18 mouse cellular contexts compared by ENCODE assay signal in genomic region chr5:140614837-140615236, GRCm38 (mm10). TPM values are rescaled to one million over a fixed set of nuclear protein-coding genes. Genes with fewer than 3 reads are reported as not detected.
DNase-seq lines count a peak whose midpoint lies in the region; ATAC-seq lines count a peak whose summit lies in the region.
"Had no signal": no experiment of that assay in that cellular context is flagged by ENCODE, and none has a peak within 500 bp of the region (broad histone marks: within the 10 kb centered on the region; RNA-seq: fewer than 3 reads in every experiment).

No protein-coding gene starts in this region.

- H3K27ac ChIP-seq in kidney, embryonic 14.5 days (ENCODE audit: low read depth, low read length): 0 out of 2 replicates have a peak overlapping the region, but pooled peaks have one; percentile 6
- H3K27ac ChIP-seq in liver, embryonic 12.5 days: peak overlapping the region; percentile 78
- H3K27ac ChIP-seq in midbrain, embryonic 13.5 days: peak overlapping the region; percentile 56
- H3K27ac ChIP-seq: embryonic facial prominence, embryonic 13.5 days; neural tube, embryonic 12.5 days had no signal

- DNase-seq in kidney, postnatal 36 days: no peak
- DNase-seq in cerebellum, adult 9-11 months: no peak
- DNase-seq in gastrocnemius, postnatal 36 days: no peak
- DNase-seq: adrenal gland, postnatal 25 days; cerebellum, postnatal 36 days; kidney, postnatal 10 days; lung, adult 2 months had no signal

- no peak overlapping the region for H3K4me2 ChIP-seq in kidney, embryonic 14.5 days (replicated peaks; ENCODE audit: low read depth, low read length)
- H3K4me2 ChIP-seq in liver, embryonic 12.5 days: peak overlapping the region; percentile 63
- H3K4me2 ChIP-seq in midbrain, embryonic 13.5 days (replicated peaks): no peak overlapping the region
- H3K4me2 ChIP-seq: embryonic facial prominence, embryonic 13.5 days; neural tube, embryonic 12.5 days had no signal

- WGBS in kidney, embryonic 14.5 days: 92% methylated on average over 4 of the region's 4 CpGs
- 28% methylated on average over 4 of the region's 4 CpGs for WGBS in liver, embryonic 12.5 days (ENCODE audit: insufficient replicate concordance)
- 87% methylated on average over 4 of the region's 4 CpGs for WGBS in midbrain, embryonic 13.5 days

- ATAC-seq in kidney, embryonic 14.5 days (ENCODE audit: low FRiP score, low TSS enrichment): no peak
- 0 out of 2 replicates have a peak, but pooled peaks have one; percentile 9 for ATAC-seq in erythroblast, adult 5-6 weeks (replicated peaks; ENCODE audit: low FRiP score, poor library complexity, severe bottlenecking)
- peak; percentile 82 for ATAC-seq in liver, embryonic 12.5 days
- ATAC-seq in midbrain, embryonic 13.5 days: no peak

- H3K27me3 ChIP-seq in kidney, embryonic 14.5 days (ENCODE audit: control insufficient read depth, insufficient read depth, low read length): no peaks in the 10 kb centered on the region
- peaks cover 32% of the 10 kb centered on the region for H3K27me3 ChIP-seq in liver, embryonic 12.5 days (replicated peaks)
- H3K27me3 ChIP-seq in midbrain, embryonic 13.5 days: no peaks in the 10 kb centered on the region
- H3K27me3 ChIP-seq: neural tube, embryonic 12.5 days had no signal

- H3K9ac ChIP-seq in kidney, embryonic 14.5 days (ENCODE audit: low read depth, low read length): no peak overlapping the region
- peak overlapping the region; percentile 45; the same call in 1 of the 2 replicates for H3K9ac ChIP-seq in liver, embryonic 12.5 days
- no peak overlapping the region for H3K9ac ChIP-seq in midbrain, embryonic 13.5 days (replicated peaks)
- H3K9ac ChIP-seq: embryonic facial prominence, embryonic 13.5 days; neural tube, embryonic 12.5 days had no signal

- H3K4me1 ChIP-seq in kidney, embryonic 14.5 days (ENCODE audit: control insufficient read depth, insufficient read depth, low read length): peaks cover 28% of the 10 kb centered on the region
- peaks cover 87% of the 10 kb centered on the region for H3K4me1 ChIP-seq in liver, embryonic 12.5 days
- H3K4me1 ChIP-seq in midbrain, embryonic 13.5 days (replicated peaks): peaks cover 47% of the 10 kb centered on the region

- intact Hi-C loops in gastrocnemius, postnatal 36 days (cut with DNase I): loop anchor here (5.0 kb wide), 1 partner anchor 778 kb away; no protein-coding TSS in a partner anchor

- H3K4me3 ChIP-seq in kidney, embryonic 14.5 days (ENCODE audit: low read length): no peak overlapping the region
- no peak overlapping the region for H3K4me3 ChIP-seq in liver, embryonic 12.5 days
- H3K4me3 ChIP-seq in midbrain, embryonic 13.5 days (replicated peaks): no peak overlapping the region
- H3K4me3 ChIP-seq: embryonic facial prominence, embryonic 13.5 days; neural tube, embryonic 12.5 days had no signal

- peaks cover 28% of the 10 kb centered on the region for H3K36me3 ChIP-seq in kidney, embryonic 14.5 days (ENCODE audit: control insufficient read depth, insufficient read depth, low read length)
- H3K36me3 ChIP-seq in liver, embryonic 12.5 days: peaks cover 38% of the 10 kb centered on the region
- H3K36me3 ChIP-seq in midbrain, embryonic 13.5 days: peaks cover 27% of the 10 kb centered on the region

- H3K9me3 ChIP-seq in kidney, embryonic 14.5 days (ENCODE audit: control insufficient read depth, low read length): no peaks in the 10 kb centered on the region
- no peaks in the 10 kb centered on the region for H3K9me3 ChIP-seq in liver, embryonic 12.5 days (replicated peaks)
- H3K9me3 ChIP-seq in midbrain, embryonic 13.5 days: no peaks in the 10 kb centered on the region
- H3K9me3 ChIP-seq: embryonic facial prominence, embryonic 13.5 days; neural tube, embryonic 12.5 days had no signal

RNA-seq across cellular contexts. Expression of gene Lfng, which starts 7.7 kb away (rescaled TPM):
- polyA plus RNA-seq in kidney, embryonic 14.5 days (2014; fragmentation: Nextera tagmentation; extraction: Ambion mirVana): 32.2 and 39.0 TPM in 2 replicates
- total RNA-seq in erythroblast, adult 5-6 weeks (2015; ENCODE audit: low replicate concordance): 2.9 and 9.4 TPM in 2 replicates
- 4.4 and 9.9 TPM in 2 replicates for total RNA-seq in erythroblast, adult 5-6 weeks (2017; ENCODE audit: low replicate concordance)
- polyA plus RNA-seq in liver, embryonic 12.5 days (2016; fragmentation: Nextera tagmentation; extraction: Ambion mirVana): 7.4 and 8.3 TPM in 2 replicates
- polyA plus RNA-seq in midbrain, embryonic 13.5 days (2015; fragmentation: Nextera tagmentation; extraction: Ambion mirVana): 25.0 and 25.7 TPM in 2 replicates
- 1 to 10 TPM; 3.5 to 3.8 TPM for total RNA-seq in gastrocnemius, postnatal 36 days (2021)

RNA-seq across cellular contexts. Expression of gene Ttyh3, which starts 34.0 kb away (rescaled TPM):
- polyA plus RNA-seq in kidney, embryonic 14.5 days (2014; fragmentation: Nextera tagmentation; extraction: Ambion mirVana): 40.0 and 48.5 TPM in 2 replicates
- 17.9 and 18.8 TPM in 2 replicates for total RNA-seq in erythroblast, adult 5-6 weeks (2015; ENCODE audit: low replicate concordance)
- 3.7 and 7.0 TPM in 2 replicates for total RNA-seq in erythroblast, adult 5-6 weeks (2017; ENCODE audit: low replicate concordance)
- polyA plus RNA-seq in liver, embryonic 12.5 days (2016; fragmentation: Nextera tagmentation; extraction: Ambion mirVana): 13.0 and 15.6 TPM in 2 replicates
- polyA plus RNA-seq in midbrain, embryonic 13.5 days (2015; fragmentation: Nextera tagmentation; extraction: Ambion mirVana): 53.6 and 76.6 TPM in 2 replicates
- 1 to 10 TPM; 4.6 to 5.2 TPM for total RNA-seq in gastrocnemius, postnatal 36 days (2021)

RNA-seq across cellular contexts. Expression of gene Grifin, which starts 50.0 kb away (rescaled TPM):
- polyA plus RNA-seq in kidney, embryonic 14.5 days (2014; fragmentation: Nextera tagmentation; extraction: Ambion mirVana): 0.34 TPM in 1 of 2 replicates, not detected in the other
- total RNA-seq in erythroblast, adult 5-6 weeks (2015; ENCODE audit: low replicate concordance): not detected in 2 replicates
- total RNA-seq in erythroblast, adult 5-6 weeks (2017; ENCODE audit: low replicate concordance): not detected in 2 replicates
- 6.3 and 7.8 TPM in 2 replicates for polyA plus RNA-seq in liver, embryonic 12.5 days (2016; fragmentation: Nextera tagmentation; extraction: Ambion mirVana)
- not detected in 2 replicates for polyA plus RNA-seq in midbrain, embryonic 13.5 days (2015; fragmentation: Nextera tagmentation; extraction: Ambion mirVana)
- total RNA-seq in gastrocnemius, postnatal 36 days (2021): not detected
- total RNA-seq: adrenal gland, postnatal 25 days; granulocyte monocyte progenitor cell, adult 5-6 weeks; layer of hippocampus, postnatal 10 days; megakaryocyte, adult 5-6 weeks had no signal
- polyA plus RNA-seq: embryonic facial prominence, embryonic 13.5 days; intestine, embryonic 14.5 days; lung, adult 2 months; neural tube, embryonic 12.5 days; testis, adult 2 months had no signal

Comparison
In these comparisons a context has a peak if more than half of its experiments do, and no peak if none do; other contexts are left out.
1. ATAC-seq: peak in erythroblast, adult 5-6 weeks (single experiment) and liver, embryonic 12.5 days (single experiment); none in kidney, embryonic 14.5 days (single experiment) and midbrain, embryonic 13.5 days (single experiment).
2. H3K27ac ChIP-seq: peak in every context shown above with its lines; median percentile 78 in liver, embryonic 12.5 days; 56 in midbrain, embryonic 13.5 days; 6 in kidney, embryonic 14.5 days.